Mouse (Mus musculus) embryo, embryonic 11 days (tissue): ENCODE measurements around the gene Rspo3.

Source experiments
- DNase-seq: peaks from one replicate; pipeline ENCODE4 v3.0.0-alpha.2; 2015

Gene Rspo3

GRCm38 (mm10) chr10:29432935-29433453 lies 102.7 kb downstream of the Rspo3 start:
- DNase-seq: no peak

DNA sequence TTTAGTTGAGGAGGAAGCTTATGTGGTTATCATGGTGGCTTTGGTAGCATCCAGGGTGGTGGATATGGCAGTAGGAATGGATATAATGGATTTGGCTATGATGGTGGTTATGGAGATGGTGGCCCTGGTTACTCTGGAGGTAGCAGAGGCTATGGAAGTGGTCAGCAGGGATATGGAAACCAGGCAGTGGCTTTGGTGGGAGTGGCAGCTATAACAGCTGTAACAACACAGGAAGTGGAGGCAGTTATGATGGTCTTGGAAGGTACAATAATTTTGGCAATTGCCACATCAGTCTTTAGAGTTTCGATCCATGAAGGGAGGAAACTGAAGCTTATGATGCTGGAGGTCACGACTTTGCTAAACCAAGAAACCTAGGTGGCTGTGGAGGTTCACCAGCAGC lies 109.0 kb downstream of the Rspo3 start:
- no peak for DNase-seq

- DNase-seq: no peak
Measured at GRCm38 (mm10) chr10:29424571-29424970, 111.1 kb downstream of the Rspo3 start.

- no peak for DNase-seq
Measured at GRCm38 (mm10) chr10:29414361-29414760, 121.3 kb downstream of the Rspo3 start.

- DNase-seq: no peak
Measured at GRCm38 (mm10) chr10:29402656-29403268, 132.9 kb downstream of the Rspo3 start.
